Mouse (Mus musculus) heart, embryonic 14.5 days (tissue): ENCODE measurements around the gene Aip. TPM values are rescaled to one million over a fixed set of nuclear protein-coding genes. Genes with fewer than 3 reads are reported as not detected.
"Not testable (repeated sequence)": the region's sequence is repeated elsewhere in the genome, so short reads cannot be mapped to it uniquely, and the experiment has no call there.

ENCODE experiments used
- ATAC-seq: fragments of 200-750 bp; cut with Nextera tagmentation; 2 replicates; pipeline ENCODE4 v1.8.0; 2017; ENCODE audit warnings: low read depth, moderate TSS enrichment; ENCODE audit not compliant: insufficient number of reproducible peaks, insufficient read depth, low FRiP score
- H3K27ac ChIP-seq, 2 experiments: fragments of 200-500 bp in 1 of 2; fragments of 300-500 bp in 1 of 2; sonication (generic) in 1 of 2; replicated peaks in 1 of 2; 2 replicates each; pipeline ENCODE4 v1.5.1; 2012 to 2014; ENCODE audit warnings: low read depth in 2 of 2, low read length in 2 of 2, control low read depth in 1 of 2, mild to moderate bottlenecking in 1 of 2, mixed read lengths in 1 of 2; ENCODE audit not compliant: control insufficient read depth in 1 of 2, insufficient read depth in 1 of 2
- H3K27me3 ChIP-seq: fragments of 300-500 bp; sonication (generic); 2 replicates; pipeline ENCODE4 v1.6.1; 2014; ENCODE audit warnings: mild to moderate bottlenecking, low read length, control low read depth; ENCODE audit not compliant: control insufficient read depth, insufficient read depth
- H3K36me3 ChIP-seq: fragments of 300-500 bp; sonication (generic); 2 replicates; pipeline ENCODE4 v1.6.1; 2014; ENCODE audit warnings: mild to moderate bottlenecking, control low read depth, low read length, mixed read lengths; ENCODE audit not compliant: control insufficient read depth, insufficient read depth
- H3K4me1 ChIP-seq, 2 experiments: fragments of 200-500 bp in 1 of 2; fragments of 300-500 bp in 1 of 2; sonication (generic) in 1 of 2; 2 replicates each; pipeline ENCODE4 v1.6.1; 2012 to 2014; ENCODE audit warnings: low read length in 2 of 2, control low read depth in 1 of 2, mixed read lengths in 1 of 2; ENCODE audit not compliant: control insufficient read depth in 2 of 2, insufficient read depth in 2 of 2
- H3K4me2 ChIP-seq: fragments of 300-500 bp; sonication (generic); 2 replicates; pipeline ENCODE4 v1.6.1; 2014; ENCODE audit warnings: mild to moderate bottlenecking, low read length
- H3K4me3 ChIP-seq, 2 experiments: fragments of 200-500 bp in 1 of 2; fragments of 300-500 bp in 1 of 2; sonication (generic) in 1 of 2; 2 replicates each; pipeline ENCODE4 v1.5.1; 2012 to 2014; ENCODE audit warnings: low read length in 2 of 2, mild to moderate bottlenecking in 2 of 2, control low read depth in 1 of 2, low read depth in 1 of 2, moderate library complexity in 1 of 2; ENCODE audit not compliant: control insufficient read depth in 1 of 2, insufficient read depth in 1 of 2
- H3K9ac ChIP-seq: fragments of 300-500 bp; sonication (generic); 2 replicates; pipeline ENCODE4 v1.6.1; 2014; ENCODE audit warnings: mild to moderate bottlenecking, low read length
- H3K9me3 ChIP-seq: fragments of 300-500 bp; sonication (generic); 2 replicates; pipeline ENCODE4 v1.6.1; 2016; ENCODE audit warnings: low read length, control low read depth; ENCODE audit not compliant: control insufficient read depth
- WGBS: fragments of 180-500 bp; shearing (Covaris S2); extraction: QIAGEN DNeasy Blood & Tissue Kit; methylation state at CpG from one replicate; pipeline ENCODE4 v1.1.7; 2014; 5-methylcytosine and 5-hydroxymethylcytosine counted together
- polyA plus RNA-seq: library from polyadenylated mRNA; unstranded; fragments of >200 nt; fragmentation: Nextera tagmentation; extraction: Ambion mirVana; gene quantifications from 2 replicates; pipeline ENCODE4 v1.2.1, GENCODE M21; 2014

Gene Aip
- polyA plus RNA-seq, 1 experiment from 2014 or later = 100 TPM

DNA sequence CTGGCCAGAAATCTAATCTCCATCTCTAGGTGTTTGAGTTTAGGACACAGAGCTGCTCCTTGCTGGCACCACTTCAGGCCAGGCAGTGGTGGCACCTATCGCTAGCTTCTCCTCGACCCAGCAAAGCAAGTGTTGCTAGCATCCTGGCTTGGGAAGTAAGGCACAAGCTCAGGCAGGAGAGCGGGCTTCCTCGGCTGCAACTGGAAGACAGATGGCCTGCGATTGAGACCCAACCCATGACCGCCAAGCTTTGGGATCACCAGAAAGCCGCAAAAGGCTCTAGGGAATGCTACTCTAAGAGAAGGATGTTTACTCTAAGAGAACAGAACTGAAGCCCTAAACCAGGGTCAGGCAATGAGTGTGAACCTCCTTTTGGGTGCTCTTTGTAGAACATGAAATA lies 3.8 kb upstream of the Aip start:
- H3K9me3 ChIP-seq = no peaks in the 10 kb centered on the region
- H3K9ac ChIP-seq = 0 out of 2 replicates have a peak overlapping the region, but pooled peaks have one; percentile 12
- H3K4me2 ChIP-seq = no peak overlapping the region
- 93% methylated on average over 7 of the region's 7 CpGs for WGBS
- H3K36me3 ChIP-seq = peaks cover 55% of the 10 kb centered on the region
- peak overlapping the region in 1 of 2 experiments; percentile 25; a peak in 1 of 4 replicates for H3K27ac ChIP-seq
- H3K4me1 ChIP-seq = peaks cover 12 to 22% of the 10 kb centered on the region in 2 experiments
- ATAC-seq = no peak
- H3K27me3 ChIP-seq = no peaks in the 10 kb centered on the region
- no peak overlapping the region for H3K4me3 ChIP-seq

DNA sequence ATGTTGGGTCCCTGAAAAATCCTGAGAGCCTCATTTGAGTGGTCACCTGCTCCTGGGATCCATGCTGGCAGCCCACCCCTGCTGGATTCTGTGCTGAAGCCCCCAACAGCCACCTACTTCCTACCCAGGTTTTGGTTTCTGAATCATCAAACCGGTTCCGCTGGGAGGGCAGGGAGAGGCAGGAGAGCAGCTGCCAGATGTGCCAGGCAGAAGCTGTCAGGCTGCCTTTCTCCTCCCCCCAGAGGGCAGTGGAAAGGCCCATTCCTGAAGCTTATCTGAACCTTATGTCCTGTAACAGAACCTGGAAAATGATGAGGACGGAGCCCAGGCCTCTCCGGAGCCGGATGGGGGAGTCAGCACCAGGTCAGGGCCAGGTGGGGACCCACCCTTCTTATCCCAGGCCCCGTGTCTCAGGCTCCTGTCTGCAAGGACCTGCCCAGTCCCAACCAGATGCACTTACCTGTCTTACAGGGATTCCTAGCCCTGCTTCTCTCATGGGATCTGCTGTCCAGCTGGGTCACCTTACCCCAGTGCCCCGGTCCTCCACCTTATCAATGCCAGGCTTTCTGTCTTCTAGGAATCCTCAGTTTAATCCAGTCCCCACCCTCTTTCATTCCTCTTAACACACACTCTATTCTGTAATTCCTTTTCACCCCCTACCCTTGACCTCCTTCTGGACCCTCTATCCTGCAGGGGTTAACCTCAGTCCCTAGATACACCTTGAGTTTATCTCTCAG lies 1.3 kb upstream of the Aip start:
- no peak for ATAC-seq
- Histone ChIP-seq H3K4me3 (peak overlapping the region; percentile 70 to 87), H3K27ac (no peak overlapping the region), H3K9me3 (no peaks in the 10 kb centered on the region), H3K36me3 (peaks cover 40% of the 10 kb centered on the region), H3K4me1 (peaks cover 12 to 22% of the 10 kb centered on the region in 2 experiments), H3K27me3 (no peaks in the 10 kb centered on the region), H3K4me2 (peak overlapping the region; percentile 87), H3K9ac (peak overlapping the region; percentile 94)
- 61% methylated on average over 7 of the region's 7 CpGs for WGBS

- H3K4me3 ChIP-seq = peak overlapping the region; percentile 49 to 87
- ATAC-seq = peak; percentile 19
- H3K4me1 ChIP-seq = peaks cover 18 to 29% of the 10 kb centered on the region in 2 experiments
- not testable (repeated sequence) for H3K9me3 ChIP-seq, H3K27me3 ChIP-seq
- H3K9ac ChIP-seq = peak overlapping the region; percentile 58
- WGBS = 10% methylated on average over 4 of the region's 4 CpGs
- peak overlapping the region; percentile 87 for H3K4me2 ChIP-seq
- peaks cover 26% of the 10 kb centered on the region for H3K36me3 ChIP-seq
- 0 out of 4 replicates have a peak overlapping the region, but pooled peaks of 1 of the 2 experiments have one; percentile 17 for H3K27ac ChIP-seq
Measured at GRCm38 (mm10) chr19:4125268-4125667, 390 bp downstream of the Aip start.

DNA sequence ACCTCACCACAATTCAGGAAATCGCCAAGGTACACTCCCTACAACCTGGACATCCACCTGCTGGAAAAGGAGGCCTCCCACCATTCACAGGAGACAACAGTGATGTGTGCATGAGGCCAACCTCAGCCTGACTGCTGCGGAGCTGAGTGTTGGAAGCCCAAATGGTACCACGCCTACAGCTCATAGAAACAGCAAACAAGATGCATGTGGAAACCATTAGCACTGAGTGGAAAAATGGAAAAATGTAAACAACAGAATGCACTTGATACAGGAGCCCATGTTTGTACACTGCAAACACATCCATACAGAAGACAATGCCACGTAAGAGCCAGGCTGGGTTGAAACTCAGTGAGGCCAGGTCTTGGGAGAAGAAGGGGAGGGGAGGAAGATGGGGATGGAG lies 1.2 kb downstream of the Aip start:
- no peak overlapping the region for H3K4me2 ChIP-seq

DNA sequence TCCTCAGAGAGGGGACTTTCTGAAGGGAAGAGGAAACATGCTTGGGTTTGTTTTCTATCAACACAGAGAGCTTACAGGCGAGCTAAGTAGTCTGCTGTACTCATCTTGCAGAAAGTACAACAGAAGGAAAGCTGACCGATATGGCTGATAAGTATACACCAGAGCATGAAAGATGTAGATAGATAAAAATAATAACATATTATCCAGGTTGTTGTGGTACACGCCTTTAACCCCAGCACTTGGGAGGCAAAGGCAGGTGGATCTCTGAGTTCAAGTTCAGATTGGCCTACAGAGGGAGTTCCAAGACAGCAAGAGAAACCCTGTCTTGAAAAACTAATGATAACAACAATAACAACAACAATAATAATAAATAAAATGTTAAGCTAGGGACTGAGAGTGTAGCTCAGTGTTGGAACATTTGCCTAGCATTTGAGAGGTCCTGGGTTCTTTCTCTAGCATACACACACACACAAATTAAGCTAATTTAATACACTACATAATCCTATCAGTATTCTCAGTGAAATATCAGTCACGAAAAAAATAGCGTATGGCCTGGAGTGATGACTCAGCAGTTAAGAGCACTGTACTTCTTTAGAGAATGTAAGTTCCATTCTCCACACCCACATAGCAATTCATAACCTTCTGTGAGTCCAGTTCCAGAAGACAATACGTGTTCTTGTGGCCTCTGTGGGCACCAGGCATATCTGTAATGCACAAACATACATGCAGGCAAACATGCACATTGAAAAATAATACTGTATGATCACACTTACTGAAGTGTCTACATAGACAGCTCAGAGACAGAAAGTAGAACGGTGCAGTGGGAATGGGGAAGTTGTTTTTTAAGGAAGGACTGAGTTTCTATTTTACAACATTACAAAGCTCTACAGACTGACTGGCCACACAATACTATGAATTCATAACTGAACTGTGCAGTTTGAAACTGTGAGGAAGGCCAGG lies 3.0 kb downstream of the Aip start:
- no peak overlapping the region for H3K4me3 ChIP-seq
- H3K4me1 ChIP-seq = peaks cover 11 to 19% of the 10 kb centered on the region in 2 experiments
- no peaks in the 10 kb centered on the region for H3K9me3 ChIP-seq
- no peak for ATAC-seq
- H3K9ac ChIP-seq = no peak overlapping the region
- no peak overlapping the region for H3K27ac ChIP-seq
- H3K4me2 ChIP-seq = no peak overlapping the region
- no peaks in the 10 kb centered on the region for H3K27me3 ChIP-seq
- peaks cover 11% of the 10 kb centered on the region for H3K36me3 ChIP-seq
- WGBS = 83% methylated on average over 7 of the region's 7 CpGs

More for the DNA sequence above, 1.2 kb downstream of the Aip start:
- Histone ChIP-seq H3K9ac (no peak overlapping the region), H3K36me3 (peaks cover 22% of the 10 kb centered on the region), H3K27ac (no peak overlapping the region), H3K27me3 (no peaks in the 10 kb centered on the region), H3K4me3 (no peak overlapping the region), H3K4me1 (peaks cover 11 to 21% of the 10 kb centered on the region in 2 experiments), H3K9me3 (no peaks in the 10 kb centered on the region)
- WGBS = 73% methylated on average over 4 of the region's 4 CpGs
- ATAC-seq = no peak

GRCm38 (mm10) chr19:4121896-4122295 lies 3.8 kb downstream of the Aip start:
- not testable (repeated sequence) for ATAC-seq, H3K9ac ChIP-seq, H3K4me3 ChIP-seq, H3K9me3 ChIP-seq, H3K27ac ChIP-seq, H3K27me3 ChIP-seq
- H3K4me1 ChIP-seq = peaks cover 10 to 16% of the 10 kb centered on the region in 2 experiments
- 56% methylated on average over 6 of the region's 6 CpGs for WGBS
- H3K4me2 ChIP-seq = peak overlapping the region; percentile 66
- H3K36me3 ChIP-seq = peaks cover 18% of the 10 kb centered on the region

DNA sequence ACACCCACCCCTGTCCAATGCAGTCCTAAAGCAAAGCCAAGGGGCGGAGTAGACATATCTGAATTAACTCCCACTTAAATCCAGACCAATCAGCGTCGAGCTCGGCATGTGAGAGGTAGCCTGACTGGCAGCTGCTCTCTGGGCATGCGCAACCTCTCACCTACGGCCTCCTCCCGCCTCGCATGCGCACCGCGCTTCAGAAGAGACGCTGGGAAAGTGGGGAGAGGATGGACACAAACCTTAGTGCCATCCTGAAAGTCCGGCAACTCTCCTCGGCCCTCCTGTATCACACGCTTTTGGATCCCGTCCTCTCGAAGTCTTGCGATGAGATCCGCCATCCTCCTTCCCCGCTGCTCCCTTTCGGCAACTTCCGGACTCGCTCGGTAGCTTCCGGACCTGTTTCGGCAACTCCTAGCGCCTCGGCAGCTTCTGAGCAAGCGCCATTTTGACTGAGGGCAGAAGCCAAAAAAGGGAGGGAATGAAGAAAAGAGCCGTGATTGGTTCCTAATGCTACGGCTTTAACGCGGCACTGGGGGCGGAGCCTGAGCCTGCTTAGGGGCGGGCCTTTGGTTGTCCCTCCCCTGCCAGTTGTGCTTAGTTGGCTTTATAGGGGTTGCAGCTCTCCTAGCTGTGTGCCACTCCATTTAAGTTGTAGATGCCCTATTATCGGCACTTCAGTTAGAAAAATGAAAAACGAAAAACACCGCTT lies 4.4 kb downstream of the Aip start:
- ATAC-seq = peak; percentile 70
- H3K27me3 ChIP-seq = no peaks in the 10 kb centered on the region
- 4% methylated on average over 38 of the region's 38 CpGs for WGBS
- H3K4me2 ChIP-seq = peak overlapping the region; percentile 66
- H3K4me1 ChIP-seq = peaks cover 6 to 9% of the 10 kb centered on the region in 2 experiments; a peak in 2 of 4 replicates
- no peaks in the 10 kb centered on the region for H3K9me3 ChIP-seq
- H3K4me3 ChIP-seq = peak overlapping the region; percentile 47 to 56
- peak overlapping the region; percentile 66 to 77 for H3K27ac ChIP-seq
- H3K9ac ChIP-seq = peak overlapping the region; percentile 69
- peaks cover 25% of the 10 kb centered on the region for H3K36me3 ChIP-seq
